Mouse (Mus musculus) embryo, embryonic 11.5 days (tissue): ENCODE measurements around the gene Nlrp3.

Experiments used
- DNase-seq: peaks from one replicate; pipeline ENCODE4 v3.0.0-alpha.2; 2012; ENCODE audit warnings: low read depth, low spot score

Gene Nlrp3

DNA sequence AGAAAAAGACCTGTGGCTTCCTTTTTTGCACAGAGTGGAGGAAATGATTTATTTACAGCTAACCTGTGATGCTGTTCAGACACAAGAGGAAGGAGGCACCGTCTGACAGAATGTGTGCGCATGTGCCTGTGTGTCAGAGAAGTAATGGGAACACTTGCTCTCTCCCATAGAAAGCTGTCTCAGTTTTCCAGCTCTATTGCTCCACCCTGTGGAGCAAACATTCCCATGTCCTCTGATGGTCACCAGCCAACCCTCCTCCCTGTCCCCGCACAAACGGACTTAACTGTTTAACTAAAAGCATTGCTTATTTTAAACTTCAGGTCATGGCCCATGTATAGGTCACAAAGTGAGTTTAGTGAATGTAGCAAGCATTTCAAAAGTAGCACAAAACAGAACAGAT lies 72.8 kb downstream of the Nlrp3 start:
- DNase-seq = no peak
